Mouse (Mus musculus) left cerebral cortex, postnatal 4 days (tissue): Measurements from ENCODE around the gene Nfasc. TPM values are rescaled to one million over a fixed set of nuclear protein-coding genes. Genes with fewer than 3 reads are reported as not detected.

Source experiments
- DNase-seq: peaks from one replicate; pipeline ENCODE4 v3.0.0-alpha.2; 2022
- intact Hi-C: fragments of 180-260 bp; cut with DNase I; formaldehyde crosslinking; loops from one replicate; pipeline ENCODE4 v1.15.1; 2025
- total RNA-seq, 2 experiments: library from RNA; stranded (reverse); gene quantifications; 2 replicates each; pipeline ENCODE4 v1.2.3; 2021

Nfasc gene
- total RNA-seq, 2 experiments from 2014 or later: 126 to 128 TPM

GRCm38 (mm10) chr1:132518621-132519020 is 223.0 kb downstream of the Nfasc start:
- intact Hi-C loops: no loop called here
- DNase-seq: peak; percentile 61

DNA sequence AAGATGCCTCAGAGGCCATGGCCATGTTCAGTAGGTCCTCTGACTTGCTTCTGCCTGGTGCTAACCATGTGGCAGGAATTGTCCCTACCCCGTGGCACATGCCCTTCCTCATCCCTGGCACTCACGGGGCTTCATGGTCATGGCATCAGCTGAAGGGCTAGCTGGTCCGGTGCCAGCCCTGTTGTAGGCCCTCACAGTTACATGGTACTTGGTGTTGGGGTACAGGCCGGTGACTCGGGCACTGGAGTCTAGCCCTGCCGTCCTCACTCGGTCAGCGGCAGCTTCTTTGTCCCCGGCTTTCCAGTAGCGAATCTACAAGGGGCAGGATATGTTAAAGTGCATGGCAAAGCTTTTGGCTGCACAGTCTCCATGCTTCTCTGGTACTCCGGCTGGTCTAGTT is 224.8 kb downstream of the Nfasc start:
- intact Hi-C loops: no loop called here
- DNase-seq: no peak

- DNase-seq: no peak
- intact Hi-C loops: no loop called here
Measured at GRCm38 (mm10) chr1:132515339-132515738, 226.3 kb downstream of the Nfasc start.

Other genes with a start within 250 kb of the Nfasc start
- 1 to 10 TPM; 2.2 to 2.9 TPM for gene Tmem81, start 235.6 kb downstream of the Nfasc start, total RNA-seq
- gene Cntn2, start 198.5 kb downstream of the Nfasc start, total RNA-seq: 100 to 1,000 TPM; 113 to 118 TPM
- gene Lrrn2, start 138.5 kb upstream of the Nfasc start, total RNA-seq: 100 to 1,000 TPM; 101 to 117 TPM